Mouse (Mus musculus) leukemia stem cell, adult 10-12 weeks (primary cell): Measurements from ENCODE around the gene Ush1c. TPM values are rescaled to one million over a fixed set of nuclear protein-coding genes. Genes with fewer than 3 reads are reported as not detected.

Experiments
- polyA plus RNA-seq: library from polyadenylated mRNA; stranded (reverse); fragments of >175 nt; gene quantifications from 2 replicates; pipeline ENCODE4 v1.2.3, GENCODE M21; 2012; ENCODE audit warnings: low replicate concordance

Ush1c gene
- not detected in 2 replicates for polyA plus RNA-seq

DNA sequence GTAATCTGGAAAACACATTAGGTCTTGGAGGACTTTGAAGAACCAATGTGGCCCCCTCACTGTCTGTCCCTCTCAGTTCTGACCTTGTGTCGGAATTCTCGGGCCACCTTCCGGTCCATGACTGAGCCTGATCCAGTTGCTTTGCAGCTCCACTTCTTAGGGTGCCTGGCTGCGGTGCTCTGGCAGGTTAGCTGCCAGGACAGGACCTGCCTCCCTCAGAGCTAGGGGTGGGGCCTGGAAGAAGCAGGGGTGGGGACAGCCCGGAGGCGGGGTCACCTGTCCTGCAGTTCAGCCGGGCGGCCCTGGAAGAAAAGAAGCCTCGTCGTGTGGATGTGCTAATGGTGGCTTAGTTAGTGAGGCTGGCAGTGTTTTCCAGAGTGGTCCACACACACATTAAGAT, at the start of gene Ush1c:
Gene Ush1c, minus strand, starts transcription at position 158 of the 400 bp plus-strand sequence.

DNA sequence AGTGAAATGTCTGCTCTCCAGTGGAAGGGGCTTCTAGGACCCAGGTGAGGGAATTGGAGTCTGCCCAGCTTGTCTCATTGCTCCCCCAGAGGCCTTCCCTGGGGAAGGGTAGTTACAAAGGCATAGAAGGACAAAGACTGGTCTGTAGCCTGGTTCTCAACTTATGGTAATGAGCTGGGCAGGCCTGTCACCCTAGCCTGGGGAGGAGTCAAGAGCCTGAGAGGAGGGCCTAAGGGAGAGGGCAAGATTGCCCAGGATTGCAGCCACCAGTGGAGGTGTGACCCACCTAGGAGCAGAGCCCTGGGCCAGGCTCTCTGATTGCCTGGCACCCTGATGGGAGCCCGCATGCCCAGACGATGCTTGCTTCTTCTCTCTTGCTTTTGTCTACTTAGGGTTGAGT, 2.4 kb upstream of the Ush1c start, which contains the start of gene Otog:
Gene Otog, plus strand, starts transcription at position 292 of the 400 bp plus-strand sequence.

DNA sequence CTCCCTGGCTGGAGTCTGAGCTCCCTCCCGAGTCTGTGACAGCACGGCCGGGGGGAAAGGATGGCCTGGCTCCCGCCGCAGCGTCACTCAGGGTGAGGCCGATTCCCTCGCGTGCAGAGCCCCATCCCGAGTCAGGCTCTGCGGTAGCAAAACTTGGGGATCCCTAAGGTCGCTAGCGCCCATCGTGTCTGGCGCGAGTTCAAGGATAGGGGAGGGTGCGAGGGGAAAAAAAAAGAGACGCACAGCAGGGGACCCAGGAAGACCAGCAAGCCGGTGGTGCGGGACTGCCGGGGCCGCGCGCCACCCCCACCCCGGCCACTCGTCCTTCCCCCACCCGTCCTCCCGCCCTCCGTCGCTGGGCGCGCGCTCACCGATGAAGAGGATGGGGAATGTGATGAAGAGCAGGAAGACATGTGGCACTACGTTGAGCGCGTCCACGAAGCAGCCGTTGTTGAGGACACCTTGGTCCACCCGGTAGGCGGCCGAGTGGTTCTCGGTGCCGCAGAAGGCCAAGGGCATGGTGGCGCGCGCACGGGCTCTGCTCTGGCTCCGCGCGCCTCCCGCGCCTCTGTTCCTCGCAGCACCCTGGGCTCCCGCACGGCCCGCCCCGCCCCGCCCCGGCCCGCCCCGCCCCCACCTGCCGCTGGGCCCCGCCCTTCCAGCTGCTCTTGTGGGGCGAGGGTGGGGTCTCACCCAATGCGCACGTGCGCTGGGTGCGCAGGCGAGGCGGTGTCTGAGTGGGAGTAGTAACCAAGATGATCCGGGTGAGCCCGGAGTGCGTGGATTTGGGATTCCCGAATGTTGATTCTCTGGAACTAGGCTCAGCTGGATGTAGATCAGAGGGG, 58.6 kb downstream of the Ush1c start, which contains the start of gene Abcc8:
Gene Abcc8, minus strand, starts transcription at position 603 of the 845 bp plus-strand sequence.

Other genes with a start within 250 kb of the Ush1c start
- 0.03 TPM in 1 of 2 replicates, not detected in the other for gene Abcc6, start 208.2 kb downstream of the Ush1c start, polyA plus RNA-seq
- 106 and 111 TPM in 2 replicates for gene Nomo1, start 204.8 kb downstream of the Ush1c start, polyA plus RNA-seq
- not detected in 2 replicates for gene Kcnj11, start 137.7 kb downstream of the Ush1c start, polyA plus RNA-seq
- not detected in 2 replicates for gene Abcc8, start 58.5 kb downstream of the Ush1c start, polyA plus RNA-seq
- gene Otog, start 2.5 kb upstream of the Ush1c start, polyA plus RNA-seq, result not detected in 2 replicates
- gene Myod1, start 138.0 kb upstream of the Ush1c start, polyA plus RNA-seq, result not detected in 2 replicates
- gene Kcnc1, start 158.0 kb upstream of the Ush1c start, polyA plus RNA-seq, result 0.32 and 0.68 TPM in 2 replicates